Mouse (Mus musculus): Measurements from ENCODE around the gene Cfap20.

DNA sequence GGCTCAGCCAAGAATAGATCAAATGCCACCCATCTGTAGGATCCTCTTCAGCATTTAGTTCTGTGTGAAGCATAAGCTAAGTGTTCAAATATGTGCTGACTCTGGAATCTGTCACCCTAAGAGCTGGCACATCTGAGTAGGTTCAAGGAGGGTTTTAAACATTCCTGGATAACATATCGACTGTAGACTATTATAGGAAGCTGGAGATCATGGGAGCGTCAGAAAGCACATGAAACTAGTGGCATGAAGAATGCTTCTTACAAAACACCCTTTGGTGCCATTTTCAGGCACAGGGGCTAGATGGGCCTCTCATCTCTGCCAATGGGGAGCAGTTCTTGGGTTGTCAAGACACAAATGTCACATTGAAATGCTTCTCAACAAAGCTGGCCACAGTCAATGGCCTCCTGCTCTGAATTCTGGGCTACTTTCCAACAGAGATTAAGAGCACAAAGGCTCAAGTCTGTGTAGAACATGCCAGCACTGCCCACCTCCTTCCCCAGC, 7.8 kb downstream of the Cfap20 start:
- TF ChIP-seq POLR2A (IDR thresholded peaks at IDR 0.05; ENCODE audit: control insufficient read depth in 1 of 2, insufficient read depth in 1 of 2, low read depth in 1 of 2, low read length in 2 of 2, poor library complexity in 1 of 2): no peak
- TF ChIP-seq MYC (IDR thresholded peaks at IDR 0.05; ENCODE audit: low read depth, low read length): no peak
- TF ChIP-seq ZKSCAN1 (IDR thresholded peaks at IDR 0.05; ENCODE audit: low read depth, low read length): no peak
- TF ChIP-seq USF1 (IDR thresholded peaks at IDR 0.05; ENCODE audit: low read depth, low read length): no peak
- TF ChIP-seq EP300 (IDR thresholded peaks at IDR 0.05; ENCODE audit: low read depth in 1 of 2, low read length in 2 of 2): no peak
- TF ChIP-seq CTCF (IDR thresholded peaks at IDR 0.05 in 2 of 3, conservative IDR thresholded peaks at IDR 0.05 in 1 of 3; ENCODE audit: control insufficient read depth in 1 of 3, insufficient read depth in 1 of 3, low read depth in 2 of 3, low read length in 3 of 3, poor library complexity in 1 of 3, severe bottlenecking in 1 of 3): no peak
- no peak for TF ChIP-seq GATA1 (IDR thresholded peaks at IDR 0.05; ENCODE audit: low read depth, low read length)
- TF ChIP-seq CHD2 (IDR thresholded peaks at IDR 0.05; ENCODE audit: low read length): no peak
